Mouse (Mus musculus) MEL (cell line): ENCODE measurements at regions not wholly inside any gene's neighbourhood (a gene's known extent, or its start where the extent isn't known, plus 50 kb on each side); places are given as distances from the start of the nearest gene placed in this dataset.
A peak's percentile ranks its signal among the peaks of the same experiment; 100 is the strongest.

Experiments
- BHLHE40 ChIP-seq: IDR thresholded peaks from 2 replicates; pipeline ENCODE4 v1.6.1; 2012; ENCODE audit warnings: low read depth, mild to moderate bottlenecking, inconsistent platforms, low read length, improper control_type of control experiment, borderline replicate concordance
- CTCF ChIP-seq, 3 experiments: IDR thresholded peaks in 2 of 3; conservative IDR thresholded peaks in 1 of 3; 2 replicates each; pipeline ENCODE4 v1.5.1; 2011 to 2012; ENCODE audit warnings: low read length in 3 of 3, low read depth in 2 of 3, mild to moderate bottlenecking in 2 of 3, improper control_type of control experiment in 1 of 3, inconsistent platforms in 1 of 3, mixed read lengths in 1 of 3, moderate library complexity in 1 of 3; ENCODE audit not compliant: control insufficient read depth in 1 of 3, insufficient read depth in 1 of 3, poor library complexity in 1 of 3, severe bottlenecking in 1 of 3
- GABPA ChIP-seq: IDR thresholded peaks from 2 replicates; pipeline ENCODE4 v1.6.1; 2012; ENCODE audit warnings: low read depth, mild to moderate bottlenecking, inconsistent platforms, low read length, improper control_type of control experiment, moderate library complexity
- GATA1 ChIP-seq: IDR thresholded peaks from 2 replicates; pipeline ENCODE4 v1.6.1; 2011; ENCODE audit warnings: low read depth, low read length, improper control_type of control experiment
- JUND ChIP-seq: IDR thresholded peaks from 2 replicates; pipeline ENCODE4 v1.6.1; 2011; ENCODE audit warnings: low read depth, mild to moderate bottlenecking, improper control_type of control experiment, low read length
- MAFK ChIP-seq: IDR thresholded peaks from 2 replicates; pipeline ENCODE4 v1.6.1; 2011; ENCODE audit warnings: low read depth, mild to moderate bottlenecking, low read length, improper control_type of control experiment, borderline replicate concordance
- MAX ChIP-seq: IDR thresholded peaks from 2 replicates; pipeline ENCODE4 v1.6.1; 2011; ENCODE audit warnings: low read length, improper control_type of control experiment
- RAD21 ChIP-seq: IDR thresholded peaks from 2 replicates; pipeline ENCODE4 v1.6.1; 2011; ENCODE audit warnings: mild to moderate bottlenecking, low read depth, low read length, improper control_type of control experiment
- ZC3H11A ChIP-seq: IDR thresholded peaks from 2 replicates; pipeline ENCODE4 v1.6.1; 2012; ENCODE audit warnings: low read depth, mild to moderate bottlenecking, inconsistent platforms, low read length, improper control_type of control experiment
- ZKSCAN1 ChIP-seq: IDR thresholded peaks from 2 replicates; pipeline ENCODE4 v1.6.1; 2012; ENCODE audit warnings: low read depth, mild to moderate bottlenecking, inconsistent platforms, low read length, improper control_type of control experiment, moderate library complexity

DNA sequence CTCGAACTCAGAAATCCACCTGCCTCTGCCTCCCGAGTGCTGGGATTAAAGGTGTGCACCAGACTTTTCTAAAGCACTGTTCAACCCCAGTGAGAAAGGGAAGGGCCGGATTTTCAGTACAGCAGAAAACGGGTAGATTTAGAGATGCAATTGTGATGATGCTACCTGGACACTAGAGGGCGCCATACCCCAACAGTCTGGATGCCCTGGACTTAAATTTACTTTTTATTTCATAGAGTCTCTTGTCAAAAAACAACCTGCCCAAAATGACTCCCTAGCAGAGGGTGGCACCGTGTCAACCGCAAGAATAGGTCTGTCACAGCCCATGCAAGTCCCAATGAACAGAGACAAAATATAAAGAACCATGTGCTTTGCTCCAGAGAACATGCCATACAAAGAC lies 394.2 kb downstream of the Sox9 start:
- TF ChIP-seq GATA1 (no peak), CTCF (IDR thresholded peaks at IDR 0.05 in 2 of 3, conservative IDR thresholded peaks at IDR 0.05 in 1 of 3; ENCODE audit: control insufficient read depth in 1 of 3, insufficient read depth in 1 of 3, low read depth in 2 of 3, low read length in 3 of 3, poor library complexity in 1 of 3, severe bottlenecking in 1 of 3) (peak; percentile 84 to 93 (median 85)), MAFK (no peak), MAX (no peak), ZC3H11A (peak; percentile 68), ZKSCAN1 (no peak), RAD21 (peak; percentile 94), JUND (no peak), BHLHE40 (no peak), GABPA (no peak)
